Mouse (Mus musculus) gastrocnemius, postnatal 14 days (tissue): ENCODE results near the gene Olig1. TPM values are rescaled to one million over a fixed set of nuclear protein-coding genes. Genes with fewer than 3 reads are reported as not detected.

Experiments
- DNase-seq: peaks from one replicate; pipeline ENCODE4 v3.0.0; 2021; ENCODE audit warnings: mixed read lengths
- intact Hi-C: fragments of 180-260 bp; cut with DNase I; formaldehyde crosslinking; loops from one replicate; pipeline ENCODE4 v1.15.1; 2025; ENCODE audit warnings: low total_unique reads
- long read RNA-seq, 2 experiments: library from polyadenylated mRNA; stranded (forward); transcript quantifications; one replicate each; pipeline ENCODE4 v2.0.0; 2021
- total RNA-seq, 2 experiments: library from RNA; stranded (reverse); gene quantifications; 2 replicates each; pipeline ENCODE4 v1.2.3; 2021

The Olig1 gene
- total RNA-seq: not detected
- long read RNA-seq, experiment 1: 0 reads
- long read RNA-seq, experiment 2: 0 reads

DNA sequence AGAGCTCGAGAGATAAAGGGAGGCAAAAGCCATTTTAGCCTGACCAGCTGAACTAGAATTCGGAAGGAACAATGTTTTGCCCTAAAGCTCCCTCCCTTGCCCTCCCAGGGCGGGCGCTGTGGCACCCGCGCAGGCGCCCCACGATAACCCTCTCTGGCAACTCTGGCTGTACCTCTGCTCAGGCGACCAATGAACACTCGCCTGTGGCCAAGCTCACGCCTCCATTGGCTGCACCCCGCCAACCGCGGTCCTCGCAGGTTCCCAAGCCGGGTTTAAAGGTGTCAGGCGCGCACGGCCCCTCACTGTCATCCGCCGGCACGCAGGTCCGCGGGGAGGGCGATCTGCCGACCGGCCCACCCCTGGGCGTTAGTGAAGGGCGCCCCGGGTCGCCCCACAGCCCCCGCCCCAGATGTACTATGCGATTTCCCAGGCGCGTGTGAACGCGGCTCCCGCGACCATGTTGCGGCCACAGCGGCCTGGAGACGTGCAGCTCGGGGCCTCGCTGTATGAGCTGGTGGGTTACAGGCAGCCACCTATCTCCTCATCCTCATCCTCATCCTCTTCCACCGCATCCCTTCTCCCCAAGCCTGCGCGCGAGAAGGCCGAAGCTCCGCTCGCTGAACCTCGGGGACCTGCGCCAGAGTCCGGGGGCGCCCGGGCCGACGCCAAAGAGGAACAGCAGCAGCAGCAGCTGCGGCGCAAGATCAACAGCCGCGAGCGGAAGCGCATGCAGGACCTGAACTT is at the start of gene Olig1:
Gene Olig1 (plus strand): TSS at position 305 of the 744 bp plus-strand sequence.
- DNase-seq: peak; percentile 66
- intact Hi-C loops: no loop called here

DNA sequence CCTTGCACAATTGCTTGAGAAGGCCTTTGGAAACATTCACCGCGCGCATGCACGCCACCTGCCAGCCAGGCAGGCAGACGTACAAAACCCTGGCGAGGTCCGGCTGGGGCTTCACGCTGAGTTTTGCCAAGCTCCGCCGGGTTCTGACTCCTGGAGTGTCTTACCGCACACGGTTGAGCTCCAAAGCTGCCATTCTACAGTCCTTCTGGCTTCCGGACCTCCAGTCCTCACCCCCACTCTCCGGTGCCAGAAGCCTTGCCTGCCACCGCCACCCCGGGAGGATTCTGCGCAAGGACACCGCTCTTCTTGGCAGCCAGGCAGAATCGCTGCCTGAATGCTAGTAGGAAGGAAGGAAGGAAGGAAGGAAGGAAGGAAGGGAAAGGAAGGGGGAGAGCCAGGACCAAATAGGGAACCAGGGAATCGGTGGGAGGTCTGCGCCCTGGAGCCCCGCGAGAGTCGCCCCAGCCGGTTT is 47.4 kb upstream of the Olig1 start:
- intact Hi-C loops: no loop called here
- no peak for DNase-seq

DNA sequence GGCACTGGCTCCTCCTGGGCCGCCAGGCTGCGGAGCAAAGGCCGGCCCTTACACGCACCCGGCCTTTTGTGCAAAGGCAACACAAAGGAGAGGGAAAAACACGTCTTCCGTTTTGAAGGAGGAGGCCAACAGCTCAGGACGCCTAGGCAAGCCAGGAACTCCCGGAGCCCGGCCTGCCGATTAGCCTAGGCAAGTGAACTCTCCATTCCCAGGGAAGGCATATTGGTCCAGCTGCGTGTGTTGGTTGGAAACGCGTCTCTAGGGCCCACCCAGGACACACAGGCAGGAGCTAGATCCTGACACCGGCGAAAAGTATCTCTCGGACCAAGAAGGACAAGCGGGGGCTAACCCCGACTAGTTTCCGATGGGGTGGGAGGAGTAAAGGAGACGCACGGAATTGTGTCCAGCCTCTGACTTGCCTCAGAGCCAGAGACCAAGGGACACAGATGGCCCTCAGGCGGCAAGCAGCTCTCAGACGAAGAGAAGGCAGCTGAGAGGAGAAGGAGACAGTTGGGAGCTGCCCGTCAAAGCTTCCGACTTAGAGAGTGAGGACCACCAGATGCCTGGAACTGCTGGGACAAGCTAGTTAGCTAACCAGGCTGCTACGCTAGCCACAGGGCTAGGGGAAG is 46.8 kb upstream of the Olig1 start:
- intact Hi-C loops: no loop called here
- DNase-seq: no peak

- intact Hi-C loops: no loop called here
- no peak for DNase-seq
These were observed 46.1 kb upstream of the Olig1 start for GRCm38 (mm10) chr16:91223327-91224067.

GRCm38 (mm10) chr16:91224068-91224402 is 45.5 kb upstream of the Olig1 start:
- no peak for DNase-seq
- intact Hi-C loops: no loop called here

GRCm38 (mm10) chr16:91224481-91225232 is 44.9 kb upstream of the Olig1 start:
- intact Hi-C loops: no loop called here
- no peak for DNase-seq

DNA sequence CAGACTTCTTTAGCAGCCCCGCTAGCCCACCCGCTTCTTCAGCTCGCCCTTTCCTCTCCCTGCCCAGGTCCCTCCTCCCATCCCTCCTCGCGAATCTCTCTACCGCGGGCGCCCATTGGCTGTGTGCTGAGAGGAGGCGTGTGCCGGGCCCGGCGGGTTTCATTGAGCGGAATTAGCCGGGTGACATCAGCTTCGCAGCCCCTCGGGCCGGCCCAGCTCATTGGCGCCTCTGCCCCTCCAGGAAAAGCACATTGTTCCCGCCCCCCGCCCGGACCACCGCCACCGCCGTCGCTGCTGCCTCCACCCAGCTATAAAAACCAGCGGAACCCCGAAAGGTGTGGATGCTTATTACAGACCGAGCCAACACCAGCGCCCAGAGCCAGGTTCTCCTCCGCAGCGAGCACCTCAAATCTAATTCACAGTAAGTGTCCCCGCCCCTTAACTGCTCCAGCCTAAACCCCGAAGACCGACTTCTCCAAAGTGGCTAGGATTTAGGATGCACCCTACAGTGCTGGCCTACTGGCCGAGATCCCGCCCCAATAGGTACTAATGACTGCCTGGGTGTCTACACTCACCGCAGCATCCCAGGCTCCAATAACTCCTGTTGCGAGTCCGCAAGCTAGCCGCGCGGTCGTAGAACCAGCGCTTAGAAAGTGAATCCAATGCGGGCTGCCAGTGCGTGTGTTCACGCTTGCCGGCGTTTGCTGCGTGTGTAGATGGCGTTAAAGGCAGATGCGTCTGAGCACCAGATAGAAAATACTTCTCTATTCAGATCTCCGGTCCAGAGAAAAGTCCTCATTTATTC is 44.1 kb upstream of the Olig1 start, which contains the start of gene Olig2:
Gene Olig2 (plus strand): TSS at position 225 of the 805 bp plus-strand sequence.
- intact Hi-C loops: no loop called here
- DNase-seq: no peak

- intact Hi-C loops: no loop called here
- no peak for DNase-seq
These were observed 43.3 kb upstream of the Olig1 start for GRCm38 (mm10) chr16:91226038-91226882.

GRCm38 (mm10) chr16:91226883-91227759 is 42.5 kb upstream of the Olig1 start:
- intact Hi-C loops: no loop called here

GRCm38 (mm10) chr16:91227760-91228043 is 41.9 kb upstream of the Olig1 start:
- intact Hi-C loops: no loop called here
- no peak for DNase-seq

More at GRCm38 (mm10) chr16:91226883-91227759, 42.5 kb upstream of the Olig1 start:
- DNase-seq: no peak

DNA sequence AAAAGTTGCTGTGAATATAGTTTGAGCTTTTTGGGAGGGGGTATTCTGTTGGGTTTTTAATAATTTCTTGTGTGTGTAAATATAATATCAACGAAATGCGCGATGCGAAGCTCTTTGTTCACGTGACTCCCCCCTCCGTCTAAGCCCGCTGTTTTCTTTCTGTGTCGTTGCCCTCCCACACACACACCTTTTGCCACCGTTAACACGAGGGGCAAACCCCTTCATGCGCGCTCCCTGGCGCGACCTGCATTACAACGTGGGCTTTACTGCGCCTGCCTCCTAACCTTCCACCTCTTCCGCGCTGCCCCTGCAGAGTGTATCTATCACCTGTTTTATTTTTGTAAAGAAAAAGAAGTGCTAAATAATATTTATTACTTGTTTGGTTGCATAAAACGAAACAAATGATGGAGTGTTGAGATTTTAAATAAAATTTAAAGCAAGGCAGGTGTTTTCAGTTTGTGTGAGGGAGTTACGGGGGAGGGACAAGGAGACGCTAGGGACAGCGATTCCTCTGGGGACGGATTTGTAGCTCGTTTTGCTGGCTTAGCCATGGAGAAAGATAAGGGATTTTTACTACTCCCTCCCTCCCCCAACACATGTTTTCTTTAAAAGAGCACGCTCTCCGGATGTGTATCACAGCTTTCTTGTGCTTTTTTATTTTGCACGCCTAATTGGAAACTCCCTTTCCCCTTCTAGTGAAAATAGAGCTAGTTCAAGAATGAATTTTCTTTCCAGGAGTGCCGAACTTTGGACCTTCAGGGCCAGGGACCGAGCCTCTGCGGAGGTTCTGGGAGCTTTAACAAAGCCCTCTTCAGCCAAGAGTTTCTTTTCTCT is 41.1 kb upstream of the Olig1 start:
- no peak for DNase-seq
- intact Hi-C loops: no loop called here

- intact Hi-C loops: no loop called here
These were observed 40.6 kb upstream of the Olig1 start for GRCm38 (mm10) chr16:91229072-91229348.

DNA sequence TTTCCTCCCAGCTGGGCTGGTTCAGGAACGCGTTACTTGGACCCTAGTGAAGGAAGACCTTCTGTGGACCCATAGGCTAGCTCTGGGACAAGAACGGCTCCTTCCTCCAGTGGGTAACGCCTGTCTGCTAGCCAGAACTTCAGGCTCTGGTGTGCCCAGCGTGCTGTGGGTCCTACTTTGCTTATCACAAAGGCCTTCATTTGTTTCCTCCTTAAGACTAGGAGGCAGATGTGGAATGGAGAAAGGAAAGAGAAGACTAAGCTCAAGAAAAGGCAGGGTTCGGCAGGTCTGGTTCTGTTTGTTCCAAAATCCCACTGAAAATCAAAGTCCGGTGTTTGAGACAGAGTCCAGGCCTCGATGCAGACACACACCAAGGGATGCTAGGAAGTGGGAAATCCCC is 39.9 kb upstream of the Olig1 start:
- intact Hi-C loops: no loop called here
- no peak for DNase-seq

More at GRCm38 (mm10) chr16:91229072-91229348, 40.6 kb upstream of the Olig1 start:
- no peak for DNase-seq

DNA sequence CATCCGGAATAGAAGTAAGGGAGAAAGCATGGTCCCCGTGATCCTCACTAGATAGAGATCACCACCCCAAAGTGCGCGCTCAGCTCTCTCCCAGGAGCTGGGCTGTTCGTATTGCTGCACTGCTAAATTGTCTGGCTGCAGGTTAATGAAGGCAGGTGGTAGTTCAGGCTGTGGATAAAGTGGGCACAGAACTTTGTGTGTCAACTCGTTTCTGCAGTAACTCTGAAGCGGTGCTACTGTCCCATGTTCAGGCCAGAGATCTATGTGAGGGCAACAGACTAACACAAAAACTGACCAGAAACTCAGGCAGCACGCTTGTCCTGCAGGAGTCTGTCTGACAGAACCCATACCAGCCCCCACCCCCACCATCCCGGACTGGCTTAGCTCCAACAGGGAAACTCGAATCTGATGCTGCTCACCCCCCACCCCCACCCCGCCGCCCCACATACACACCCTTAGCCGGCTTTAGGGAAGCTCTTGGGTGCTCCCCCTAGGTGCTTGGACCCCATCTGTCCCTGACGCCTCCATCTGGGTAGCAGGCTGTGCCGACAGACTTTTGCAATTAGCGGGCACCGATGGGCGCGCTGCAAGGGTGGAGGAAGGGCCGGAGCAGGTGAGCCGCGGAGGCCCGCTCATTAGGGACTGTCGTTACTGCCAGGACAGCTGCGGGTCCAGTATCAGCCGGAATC is 37.6 kb upstream of the Olig1 start:
- no peak for DNase-seq
- intact Hi-C loops: no loop called here

DNA sequence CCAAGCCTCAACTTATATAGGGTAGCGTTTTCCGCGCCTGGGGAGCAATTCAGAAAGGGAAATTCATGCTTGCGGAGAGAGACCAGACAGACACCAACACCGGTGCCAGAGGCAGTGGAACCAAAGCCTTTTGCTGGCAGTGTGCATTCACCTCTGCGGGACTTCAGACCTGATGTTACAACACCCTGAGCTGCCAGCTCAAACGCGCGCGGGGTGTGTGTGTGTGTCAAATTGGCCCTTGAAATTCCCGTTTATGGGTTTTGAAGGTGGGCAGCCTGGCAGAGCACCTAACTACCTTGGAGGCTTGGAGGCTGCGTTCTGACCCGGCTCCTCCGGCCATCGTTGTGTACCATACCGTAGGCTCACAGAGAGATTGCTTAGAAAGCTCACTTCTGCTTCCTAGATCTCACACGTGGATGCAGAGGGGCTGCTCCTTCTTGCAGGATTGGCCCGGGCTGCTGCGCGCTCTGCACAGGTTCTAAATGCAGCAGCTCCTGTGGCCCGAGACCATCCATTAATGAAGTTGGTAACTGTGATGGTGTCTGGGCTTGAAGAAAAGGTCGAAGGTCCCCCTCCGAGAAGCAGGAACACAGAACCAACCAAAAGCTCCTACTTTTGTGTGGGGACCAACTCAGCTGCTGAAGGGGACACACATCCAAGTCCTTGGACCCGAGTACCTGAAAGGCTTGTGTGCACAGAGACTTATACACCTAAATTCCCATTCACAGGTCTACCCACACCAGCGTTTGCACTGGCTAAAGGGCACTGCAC is 36.9 kb upstream of the Olig1 start:
- no peak for DNase-seq
- intact Hi-C loops: no loop called here
